10 mouse cellular contexts compared by ENCODE assay signal in genomic region chr4:154237306-154237705, GRCm38 (mm10).
DNase-seq lines count a peak whose midpoint lies in the region; ATAC-seq and TF ChIP-seq lines count a peak whose summit lies in the region.
"Had no signal": no experiment of that assay in that cellular context is flagged by ENCODE, and none has a peak within 500 bp of the region (broad histone marks: within the 10 kb centered on the region; RNA-seq: fewer than 3 reads in every experiment).

No protein-coding gene starts in this region.

- peak overlapping the region; percentile 61 for H3K4me2 ChIP-seq in heart, embryonic 16.5 days (ENCODE audit: low read depth, low read length)
- H3K4me2 ChIP-seq in limb, embryonic 11.5 days (ENCODE audit: low read depth, severe bottlenecking), result peak overlapping the region; percentile 39
- H3K4me2 ChIP-seq in neural tube, embryonic 14.5 days (ENCODE audit: low read depth, low read length), result peak overlapping the region; percentile 40

- H3K9ac ChIP-seq in heart, embryonic 16.5 days (ENCODE audit: low read length), result peak overlapping the region; percentile 49
- H3K9ac ChIP-seq in limb, embryonic 11.5 days (ENCODE audit: low read length), result no peak overlapping the region
- no peak overlapping the region for H3K9ac ChIP-seq in neural tube, embryonic 14.5 days (replicated peaks; ENCODE audit: low read depth, low read length)

- TF ChIP-seq POLR2A in embryonic fibroblast, embryonic 13.5 days (IDR thresholded peaks at IDR 0.05; ENCODE audit: low read depth, low read length), result peak; percentile 79

- H3K4me1 ChIP-seq in heart, embryonic 16.5 days (ENCODE audit: control insufficient read depth, insufficient read depth, low read length), result peaks cover 30% of the 10 kb centered on the region
- H3K4me1 ChIP-seq in embryonic fibroblast, embryonic 13.5 days (ENCODE audit: control insufficient read depth, insufficient read depth, low read length), result 0 out of 2 replicates have a peak, but pooled peaks cover 2% of the 10 kb centered on the region
- peaks cover 19% of the 10 kb centered on the region for H3K4me1 ChIP-seq in limb, embryonic 11.5 days (ENCODE audit: control insufficient read depth, insufficient read depth, low read length)
- peaks cover 10% of the 10 kb centered on the region for H3K4me1 ChIP-seq in neural tube, embryonic 14.5 days (ENCODE audit: control insufficient read depth, insufficient read depth, low read length)

- H3K4me3 ChIP-seq in heart, embryonic 16.5 days (ENCODE audit: low read length), result peak overlapping the region; percentile 38
- no peak overlapping the region for H3K4me3 ChIP-seq in embryonic fibroblast, embryonic 13.5 days (ENCODE audit: insufficient read depth, low read length)
- H3K4me3 ChIP-seq in limb, embryonic 11.5 days (ENCODE audit: low read depth, low read length), result no peak overlapping the region
- no peak overlapping the region for H3K4me3 ChIP-seq in neural tube, embryonic 14.5 days (ENCODE audit: low read depth, low read length)
- H3K4me3 ChIP-seq in layer of hippocampus, adult 2 months, result no peak overlapping the region
- H3K4me3 ChIP-seq: myocyte had no signal

- peak; percentile 50 for ATAC-seq in heart, embryonic 16.5 days (replicated peaks; ENCODE audit: extremely low read depth, insufficient read depth, low FRiP score)
- peak; percentile 65 for ATAC-seq in limb, embryonic 11.5 days (ENCODE audit: insufficient number of reproducible peaks, low FRiP score, low TSS enrichment, low read depth)
- peak; percentile 69 for ATAC-seq in neural tube, embryonic 14.5 days (ENCODE audit: low read depth)

- H3K36me3 ChIP-seq in heart, embryonic 16.5 days (ENCODE audit: control insufficient read depth, insufficient read depth), result no peaks in the 10 kb centered on the region
- no peaks in the 10 kb centered on the region for H3K36me3 ChIP-seq in limb, embryonic 11.5 days (ENCODE audit: control insufficient read depth, insufficient read depth, low read length)
- H3K36me3 ChIP-seq in neural tube, embryonic 14.5 days (ENCODE audit: control insufficient read depth, insufficient read depth, low read length), result no peaks in the 10 kb centered on the region

- H3K27me3 ChIP-seq in heart, embryonic 16.5 days (ENCODE audit: control insufficient read depth, insufficient read depth, low read length), result no peaks in the 10 kb centered on the region
- no peaks in the 10 kb centered on the region for H3K27me3 ChIP-seq in limb, embryonic 11.5 days (ENCODE audit: control insufficient read depth, insufficient read depth, low read length)
- H3K27me3 ChIP-seq in neural tube, embryonic 14.5 days (ENCODE audit: control insufficient read depth, insufficient read depth, low read length), result no peaks in the 10 kb centered on the region

- no peaks in the 10 kb centered on the region for H3K9me3 ChIP-seq in heart, embryonic 16.5 days (replicated peaks; ENCODE audit: control insufficient read depth, low read length)
- no peaks in the 10 kb centered on the region for H3K9me3 ChIP-seq in limb, embryonic 11.5 days (ENCODE audit: control insufficient read depth, low read length)
- H3K9me3 ChIP-seq in neural tube, embryonic 14.5 days (ENCODE audit: control insufficient read depth, low read length), result no peaks in the 10 kb centered on the region

- 5% methylated on average over 9 of the region's 9 CpGs for WGBS in heart, embryonic 16.5 days
- 0% methylated on average over 9 of the region's 9 CpGs for WGBS in limb, embryonic 11.5 days
- under 1% methylated on average over 9 of the region's 9 CpGs for WGBS in neural tube, embryonic 14.5 days

- no peak for TF ChIP-seq CTCF in embryonic fibroblast, embryonic 13.5 days (IDR thresholded peaks at IDR 0.05; ENCODE audit: borderline replicate concordance, insufficient read depth, low read length)
- TF ChIP-seq CTCF in layer of hippocampus, adult 2 months (conservative IDR thresholded peaks at IDR 0.05), result no peak

- intact Hi-C loops in heart, postnatal 36 days (cut with DNase I), result no loop called here

- peak overlapping the region; percentile 7; the same call in 1 of the 2 replicates for H3K27ac ChIP-seq in heart, embryonic 16.5 days (ENCODE audit: low read length)
- H3K27ac ChIP-seq in embryonic fibroblast, embryonic 13.5 days (ENCODE audit: insufficient read depth, low read length), result peak overlapping the region; percentile 30; the same call in 1 of the 2 replicates
- 0 out of 2 replicates have a peak overlapping the region, but pooled peaks have one; percentile 30 for H3K27ac ChIP-seq in limb, embryonic 11.5 days (replicated peaks; ENCODE audit: low read depth, low read length)
- H3K27ac ChIP-seq in neural tube, embryonic 14.5 days (ENCODE audit: low read depth, low read length), result 0 out of 2 replicates have a peak overlapping the region, but pooled peaks have one; percentile 18
- no peak overlapping the region for H3K27ac ChIP-seq in layer of hippocampus, adult 2 months

- no peak for DNase-seq in heart, postnatal 36 days
- peak; percentile 67 for DNase-seq in limb, embryonic 11.5 days (ENCODE audit: low spot score)
- no peak for DNase-seq in layer of hippocampus, adult 2 months (ENCODE audit: low spot score in 2 of 2)
- no peak for DNase-seq in right cerebral cortex, postnatal 14 days
- DNase-seq in gastrocnemius, postnatal 4 days (ENCODE audit: low spot score in 2 of 2), result no peak
- DNase-seq: kidney, postnatal 10 days had no signal
